Comparison of ENCODE assay signal across 9 mouse cellular contexts in genomic region chr2:152142046-152142445, GRCm38 (mm10). TPM values are rescaled to one million over a fixed set of nuclear protein-coding genes. Genes with fewer than 3 reads are reported as not detected.
DNase-seq lines count a peak whose midpoint lies in the region; ATAC-seq lines count a peak whose summit lies in the region.
"Had no signal": no experiment of that assay in that cellular context is flagged by ENCODE, and none has a peak within 500 bp of the region (broad histone marks: within the 10 kb centered on the region; RNA-seq: fewer than 3 reads in every experiment).

No protein-coding gene starts in this region.

- peak overlapping the region; percentile 89 for H3K4me2 ChIP-seq in embryonic facial prominence, embryonic 13.5 days
- peak overlapping the region; percentile 78 for H3K4me2 ChIP-seq in midbrain, embryonic 12.5 days (replicated peaks)

- H3K36me3 ChIP-seq in embryonic facial prominence, embryonic 13.5 days, result no peaks in the 10 kb centered on the region
- no peaks in the 10 kb centered on the region for H3K36me3 ChIP-seq in midbrain, embryonic 12.5 days

- intact Hi-C loops in heart, postnatal 25 days (cut with DNase I), result loop anchor here (2.0 to 5.0 kb wide), 3 partner anchors 27 to 55 kb away; no protein-coding TSS in a partner anchor

- under 1% methylated on average over 13 of the region's 13 CpGs for WGBS in embryonic facial prominence, embryonic 13.5 days
- 2% methylated on average over 13 of the region's 13 CpGs for WGBS in midbrain, embryonic 12.5 days

- H3K9ac ChIP-seq in embryonic facial prominence, embryonic 13.5 days, result peak overlapping the region; percentile 51
- H3K9ac ChIP-seq in midbrain, embryonic 12.5 days (replicated peaks), result no peak overlapping the region

- no peaks in the 10 kb centered on the region for H3K9me3 ChIP-seq in embryonic facial prominence, embryonic 13.5 days
- H3K9me3 ChIP-seq in midbrain, embryonic 12.5 days, result no peaks in the 10 kb centered on the region

- ATAC-seq in embryonic facial prominence, embryonic 13.5 days (ENCODE audit: insufficient number of reproducible peaks, insufficient read depth, low FRiP score, low TSS enrichment, low read depth), result no peak
- peak; percentile 66 for ATAC-seq in midbrain, embryonic 12.5 days (ENCODE audit: low FRiP score, low read depth)

- peaks cover 34% of the 10 kb centered on the region for H3K4me1 ChIP-seq in embryonic facial prominence, embryonic 13.5 days
- H3K4me1 ChIP-seq in midbrain, embryonic 12.5 days, result peaks cover 37% of the 10 kb centered on the region

- H3K4me3 ChIP-seq in embryonic facial prominence, embryonic 13.5 days, result peak overlapping the region; percentile 41
- H3K4me3 ChIP-seq in midbrain, embryonic 12.5 days, result peak overlapping the region; percentile 26
- H3K4me3 ChIP-seq: erythroblast, embryonic 14.5 days had no signal

- DNase-seq in adrenal gland, adult 2 months, result peak; percentile 68
- peak; percentile 26 for DNase-seq in heart, postnatal 25 days (ENCODE audit: low spot score)
- peak; percentile 71 to 82 for DNase-seq in kidney, postnatal 4 days
- no peak for DNase-seq in right cerebral cortex, postnatal 10 days (ENCODE audit: low spot score in 2 of 2)
- DNase-seq in urinary bladder, adult 2 months (ENCODE audit: low spot score), result no peak
- DNase-seq in thymus, adult 18-20 months, result no peak

- H3K27me3 ChIP-seq in embryonic facial prominence, embryonic 13.5 days, result peaks cover 70% of the 10 kb centered on the region
- H3K27me3 ChIP-seq in midbrain, embryonic 12.5 days, result peaks cover 73% of the 10 kb centered on the region

- H3K27ac ChIP-seq in embryonic facial prominence, embryonic 13.5 days, result no peak overlapping the region
- no peak overlapping the region for H3K27ac ChIP-seq in midbrain, embryonic 12.5 days (replicated peaks)

RNA-seq across cellular contexts. Expression of gene Tcf15, which starts 1.3 kb away (rescaled TPM):
- 1 to 10 TPM; 2.8 to 5.7 TPM for total RNA-seq in adrenal gland, adult 2 months (2021)
- polyA plus RNA-seq in adrenal gland, adult 2 months (2012; rRNA removed), result 19.0 and 32.0 TPM in 2 replicates
- 3.7 and 4.1 TPM in 2 replicates for polyA plus RNA-seq in embryonic facial prominence, embryonic 13.5 days (2015; fragmentation: Nextera tagmentation; extraction: Ambion mirVana)
- total RNA-seq in heart, postnatal 25 days (2021), result 10 to 100 TPM; 24.3 to 34.0 TPM
- polyA plus RNA-seq in midbrain, embryonic 12.5 days (2016; fragmentation: Nextera tagmentation; extraction: Ambion mirVana), result 3.4 and 3.8 TPM in 2 replicates
- polyA plus RNA-seq in urinary bladder, adult 2 months (2012; rRNA removed), result 2.3 and 2.8 TPM in 2 replicates

RNA-seq across cellular contexts. Expression of gene Srxn1, which starts 36.7 kb away (rescaled TPM):
- total RNA-seq in adrenal gland, adult 2 months (2021), result 100 to 1,000 TPM; 188 to 772 TPM
- 315 and 608 TPM in 2 replicates for polyA plus RNA-seq in adrenal gland, adult 2 months (2012; rRNA removed)
- polyA plus RNA-seq in embryonic facial prominence, embryonic 13.5 days (2015; fragmentation: Nextera tagmentation; extraction: Ambion mirVana), result 9.7 and 10.6 TPM in 2 replicates
- total RNA-seq in heart, postnatal 25 days (2021), result 10 to 100 TPM; 14.8 to 15.2 TPM
- 14.3 and 15.2 TPM in 2 replicates for polyA plus RNA-seq in midbrain, embryonic 12.5 days (2016; fragmentation: Nextera tagmentation; extraction: Ambion mirVana)
- polyA plus RNA-seq in urinary bladder, adult 2 months (2012; rRNA removed), result 44.9 and 46.3 TPM in 2 replicates

Comparison
In these comparisons a context has a peak if more than half of its experiments do, and no peak if none do; other contexts are left out.
1. DNase-seq: peak in adrenal gland, adult 2 months (single experiment), heart, postnatal 25 days (single experiment) and kidney, postnatal 4 days (2 of 2); none in right cerebral cortex, postnatal 10 days (0 of 2), urinary bladder, adult 2 months (single experiment) and thymus, adult 18-20 months (0 of 2).